Mouse (Mus musculus) intestine, embryonic 15.5 days (tissue): Measurements from ENCODE around the gene Tbc1d22a. TPM values are rescaled to one million over a fixed set of nuclear protein-coding genes. Genes with fewer than 3 reads are reported as not detected.
"Not testable (repeated sequence)": the region's sequence is repeated elsewhere in the genome, so short reads cannot be mapped to it uniquely, and the experiment has no call there.

ENCODE experiments used
- ATAC-seq: fragments of 200-750 bp; cut with Nextera tagmentation; 2 replicates; pipeline ENCODE4 v1.8.0; 2017; ENCODE audit warnings: moderate TSS enrichment, moderate library complexity
- H3K27ac ChIP-seq: fragments of 300-500 bp; sonication (generic); 2 replicates; pipeline ENCODE4 v1.5.1; 2015; ENCODE audit warnings: mild to moderate bottlenecking, inconsistent platforms
- H3K27me3 ChIP-seq: fragments of 300-500 bp; sonication (generic); replicated peaks from 2 replicates; pipeline ENCODE4 v1.6.1; 2015; ENCODE audit warnings: inconsistent platforms
- H3K36me3 ChIP-seq: fragments of 300-500 bp; sonication (generic); 2 replicates; pipeline ENCODE4 v1.6.1; 2015; ENCODE audit warnings: inconsistent platforms
- H3K4me1 ChIP-seq: fragments of 300-500 bp; sonication (generic); replicated peaks from 2 replicates; pipeline ENCODE4 v1.6.1; 2015; ENCODE audit warnings: inconsistent platforms
- H3K4me2 ChIP-seq: fragments of 300-500 bp; sonication (generic); replicated peaks from 2 replicates; pipeline ENCODE4 v1.6.1; 2015; ENCODE audit warnings: mild to moderate bottlenecking, inconsistent platforms
- H3K4me3 ChIP-seq: fragments of 300-500 bp; sonication (generic); replicated peaks from 2 replicates; pipeline ENCODE4 v1.5.1; 2015; ENCODE audit warnings: inconsistent platforms
- H3K9ac ChIP-seq: fragments of 300-500 bp; sonication (generic); 2 replicates; pipeline ENCODE4 v1.6.1; 2015; ENCODE audit warnings: inconsistent platforms
- H3K9me3 ChIP-seq: fragments of 300-500 bp; sonication (generic); 2 replicates; pipeline ENCODE4 v1.6.1; 2016; ENCODE audit warnings: inconsistent platforms
- WGBS: fragments of 180-500 bp; shearing (Covaris S2); methylation state at CpG from one replicate; pipeline ENCODE4 v1.1.7; 2015; 5-methylcytosine and 5-hydroxymethylcytosine counted together
- polyA plus RNA-seq: library from polyadenylated mRNA; unstranded; fragments of >200 nt; fragmentation: Nextera tagmentation; extraction: Ambion mirVana; gene quantifications from 2 replicates; pipeline ENCODE4 v1.2.1, GENCODE M21; 2015

Tbc1d22a gene
- polyA plus RNA-seq, 1 experiment from 2014 or later = 10.0 TPM

GRCm38 (mm10) chr15:86184071-86184470, 30.2 kb upstream of the Tbc1d22a start:
- Histone ChIP-seq H3K9ac (no peak overlapping the region), H3K27me3 (no peaks in the 10 kb centered on the region), H3K9me3 (no peaks in the 10 kb centered on the region), H3K27ac (no peak overlapping the region), H3K4me2 (peak overlapping the region; percentile 92), H3K36me3 (no peaks in the 10 kb centered on the region), H3K4me1 (peaks cover 37% of the 10 kb centered on the region), H3K4me3 (no peak overlapping the region)
- 74% methylated on average over 5 of the region's 5 CpGs for WGBS
- no peak for ATAC-seq

- ATAC-seq = peak; percentile 55
- Histone ChIP-seq H3K4me3 (peak overlapping the region; percentile 94), H3K27ac (peak overlapping the region; percentile 78), H3K4me2 (peak overlapping the region; percentile 92), H3K9ac (peak overlapping the region; percentile 85), H3K27me3 (no peaks in the 10 kb centered on the region), H3K36me3 (no peaks in the 10 kb centered on the region), H3K4me1 (peaks cover 39% of the 10 kb centered on the region), H3K9me3 (no peaks in the 10 kb centered on the region)
- WGBS = under 1% methylated on average over 70 of the region's 70 CpGs
These were observed 29.2 kb upstream of the Tbc1d22a start for GRCm38 (mm10) chr15:86184851-86185688.

- Histone ChIP-seq H3K27me3 (no peaks in the 10 kb centered on the region), H3K4me3 (peak within 1 kb of the TSS; percentile 94), H3K36me3 (no peaks in the 10 kb centered on the region), H3K4me1 (peaks cover 39% of the 10 kb centered on the region), H3K4me2 (peak within 1 kb of the TSS; percentile 92), H3K27ac (peak within 1 kb of the TSS; percentile 78), H3K9ac (peak within 1 kb of the TSS; percentile 85), H3K9me3 (no peaks in the 10 kb centered on the region)
- 4% methylated on average over 43 of the region's 43 CpGs for WGBS
- peak; percentile 55 for ATAC-seq
These were observed 28.3 kb upstream of the Tbc1d22a start, which contains the start of gene Cerk for GRCm38 (mm10) chr15:86185689-86186569. Gene Cerk, minus strand, starts transcription at chr15:86186141.

- no peaks in the 10 kb centered on the region for H3K27me3 ChIP-seq
- peaks cover 38% of the 10 kb centered on the region for H3K4me1 ChIP-seq
- no peak for ATAC-seq
- H3K36me3 ChIP-seq = no peaks in the 10 kb centered on the region
- no peak overlapping the region for H3K27ac ChIP-seq
- WGBS = 61% methylated on average over 3 of the region's 3 CpGs
- H3K9me3 ChIP-seq = no peaks in the 10 kb centered on the region
- no peak overlapping the region for H3K4me3 ChIP-seq
- H3K9ac ChIP-seq = no peak overlapping the region
- no peak overlapping the region for H3K4me2 ChIP-seq
These were observed 27.6 kb upstream of the Tbc1d22a start for GRCm38 (mm10) chr15:86186686-86187085.

GRCm38 (mm10) chr15:86188186-86188585, 26.1 kb upstream of the Tbc1d22a start:
- 0 out of 2 replicates have a peak overlapping the region, but pooled peaks have one; percentile 17 for H3K27ac ChIP-seq
- no peak overlapping the region for H3K9ac ChIP-seq
- no peaks in the 10 kb centered on the region for H3K9me3 ChIP-seq
- no peaks in the 10 kb centered on the region for H3K36me3 ChIP-seq
- peaks cover 25% of the 10 kb centered on the region for H3K4me1 ChIP-seq
- H3K4me3 ChIP-seq = no peak overlapping the region
- 62% methylated on average over 5 of the region's 5 CpGs for WGBS
- no peak for ATAC-seq
- H3K27me3 ChIP-seq = no peaks in the 10 kb centered on the region
- H3K4me2 ChIP-seq = no peak overlapping the region

GRCm38 (mm10) chr15:86188746-86189470, 25.4 kb upstream of the Tbc1d22a start:
- Histone ChIP-seq H3K4me3 (no peak overlapping the region), H3K27ac (0 out of 2 replicates have a peak overlapping the region, but pooled peaks have one; percentile 17), H3K4me1 (peaks cover 25% of the 10 kb centered on the region), H3K9me3 (no peaks in the 10 kb centered on the region), H3K27me3 (no peaks in the 10 kb centered on the region), H3K4me2 (no peak overlapping the region), H3K36me3 (no peaks in the 10 kb centered on the region), H3K9ac (no peak overlapping the region)
- ATAC-seq = 0 out of 2 replicates have a peak, but pooled peaks have one; percentile 18
- WGBS = 30% methylated on average over 10 of the region's 10 CpGs

- no peak overlapping the region for H3K27ac ChIP-seq
- WGBS = 81% methylated on average over 3 of the region's 3 CpGs
- H3K9me3 ChIP-seq = no peaks in the 10 kb centered on the region
- no peaks in the 10 kb centered on the region for H3K27me3 ChIP-seq
- no peak overlapping the region for H3K9ac ChIP-seq
- no peaks in the 10 kb centered on the region for H3K36me3 ChIP-seq
- H3K4me3 ChIP-seq = no peak overlapping the region
- no peak overlapping the region for H3K4me2 ChIP-seq
- ATAC-seq = no peak
- peaks cover 20% of the 10 kb centered on the region for H3K4me1 ChIP-seq
These were observed 23.9 kb upstream of the Tbc1d22a start for GRCm38 (mm10) chr15:86190387-86190786.

- no peak overlapping the region for H3K9ac ChIP-seq
- no peak overlapping the region for H3K27ac ChIP-seq
- H3K27me3 ChIP-seq = no peaks in the 10 kb centered on the region
- no peak for ATAC-seq
- H3K4me2 ChIP-seq = no peak overlapping the region
- no peaks in the 10 kb centered on the region for H3K36me3 ChIP-seq
- 53% methylated on average over 1 of the region's 1 CpGs for WGBS
- no peaks in the 10 kb centered on the region for H3K9me3 ChIP-seq
- peaks cover 15% of the 10 kb centered on the region for H3K4me1 ChIP-seq
- H3K4me3 ChIP-seq = no peak overlapping the region
These were observed 22.8 kb upstream of the Tbc1d22a start for GRCm38 (mm10) chr15:86191505-86191904.

GRCm38 (mm10) chr15:86191933-86192332, 22.3 kb upstream of the Tbc1d22a start:
- Histone ChIP-seq H3K4me3 (no peak overlapping the region), H3K4me2 (no peak overlapping the region), H3K27ac (no peak overlapping the region), H3K9ac (no peak overlapping the region), H3K36me3 (no peaks in the 10 kb centered on the region), H3K9me3 (no peaks in the 10 kb centered on the region), H3K27me3 (no peaks in the 10 kb centered on the region), H3K4me1 (peaks cover 11% of the 10 kb centered on the region)
- no peak for ATAC-seq
- 56% methylated on average over 3 of the region's 3 CpGs for WGBS

GRCm38 (mm10) chr15:86194676-86195453, 19.4 kb upstream of the Tbc1d22a start:
- H3K4me2 ChIP-seq, H3K9me3 ChIP-seq, H3K27me3 ChIP-seq, H3K4me3 ChIP-seq, H3K36me3 ChIP-seq, H3K27ac ChIP-seq, H3K4me1 ChIP-seq, H3K9ac ChIP-seq: not testable (repeated sequence)
- 72% methylated on average over 55 of the region's 55 CpGs for WGBS
- ATAC-seq = peak; percentile 98

- Histone ChIP-seq H3K27ac (no peak overlapping the region), H3K9me3 (no peaks in the 10 kb centered on the region), H3K9ac (no peak overlapping the region), H3K4me2 (no peak overlapping the region), H3K4me3 (no peak overlapping the region), H3K36me3 (no peaks in the 10 kb centered on the region), H3K27me3 (no peaks in the 10 kb centered on the region), H3K4me1 (peaks cover 5% of the 10 kb centered on the region)
- 86% methylated on average over 5 of the region's 5 CpGs for WGBS
- ATAC-seq = no peak
These were observed 15.2 kb upstream of the Tbc1d22a start for GRCm38 (mm10) chr15:86199052-86199451.
